Mouse (Mus musculus): ENCODE measurements around the gene Ppfibp2. TPM values are rescaled to one million over a fixed set of nuclear protein-coding genes. Genes with fewer than 3 reads are reported as not detected.

Gene Ppfibp2
- polyA plus RNA-seq, 1 experiment from 2014 or later = 4.3 TPM

GRCm38 (mm10) chr7:107685238-107685954, 90.4 kb downstream of the Ppfibp2 start:
- no peak overlapping the region for H3K4me3 ChIP-seq (replicated peaks)
- WGBS (ENCODE audit: insufficient replicate concordance) = 52% methylated on average over 8 of the region's 8 CpGs
- no peak for ATAC-seq (ENCODE audit: insufficient read depth)
- no peaks in the 10 kb centered on the region for H3K36me3 ChIP-seq (replicated peaks)
- no peaks in the 10 kb centered on the region for H3K4me1 ChIP-seq (replicated peaks)
- no peaks in the 10 kb centered on the region for H3K9me3 ChIP-seq (replicated peaks)
- H3K27ac ChIP-seq (replicated peaks) = no peak overlapping the region
- H3K9ac ChIP-seq = no peak overlapping the region
- H3K27me3 ChIP-seq = no peaks in the 10 kb centered on the region
- no peak overlapping the region for H3K4me2 ChIP-seq

GRCm38 (mm10) chr7:107685955-107686285, 90.9 kb downstream of the Ppfibp2 start:
- Histone ChIP-seq H3K27me3 (no peaks in the 10 kb centered on the region), H3K9me3 (replicated peaks) (no peaks in the 10 kb centered on the region), H3K4me1 (replicated peaks) (no peaks in the 10 kb centered on the region), H3K4me3 (replicated peaks) (no peak overlapping the region), H3K27ac (replicated peaks) (no peak overlapping the region), H3K4me2 (no peak overlapping the region), H3K9ac (no peak overlapping the region), H3K36me3 (replicated peaks) (no peaks in the 10 kb centered on the region)
- ATAC-seq (ENCODE audit: insufficient read depth) = no peak
- 70% methylated on average over 7 of the region's 7 CpGs for WGBS (ENCODE audit: insufficient replicate concordance)

GRCm38 (mm10) chr7:107687412-107687811, 92.4 kb downstream of the Ppfibp2 start:
- no peak for ATAC-seq (ENCODE audit: insufficient read depth)
- 16% methylated on average over 3 of the region's 3 CpGs for WGBS (ENCODE audit: insufficient replicate concordance)
- Histone ChIP-seq H3K27me3 (no peaks in the 10 kb centered on the region), H3K4me3 (replicated peaks) (no peak overlapping the region), H3K36me3 (replicated peaks) (no peaks in the 10 kb centered on the region), H3K9ac (no peak overlapping the region), H3K4me2 (no peak overlapping the region), H3K9me3 (replicated peaks) (no peaks in the 10 kb centered on the region), H3K27ac (replicated peaks) (no peak overlapping the region), H3K4me1 (replicated peaks) (no peaks in the 10 kb centered on the region)

GRCm38 (mm10) chr7:107688040-107688439, 93.0 kb downstream of the Ppfibp2 start:
- no peak for ATAC-seq (ENCODE audit: insufficient read depth)
- Histone ChIP-seq H3K36me3 (replicated peaks) (no peaks in the 10 kb centered on the region), H3K9ac (no peak overlapping the region), H3K4me3 (replicated peaks) (no peak overlapping the region), H3K27ac (replicated peaks) (no peak overlapping the region), H3K4me2 (no peak overlapping the region), H3K9me3 (replicated peaks) (no peaks in the 10 kb centered on the region), H3K4me1 (replicated peaks) (no peaks in the 10 kb centered on the region), H3K27me3 (no peaks in the 10 kb centered on the region)
- 55% methylated on average over 4 of the region's 4 CpGs for WGBS (ENCODE audit: insufficient replicate concordance)

- Histone ChIP-seq H3K9ac (no peak overlapping the region), H3K36me3 (replicated peaks) (no peaks in the 10 kb centered on the region), H3K4me1 (replicated peaks) (no peaks in the 10 kb centered on the region), H3K4me3 (replicated peaks) (no peak overlapping the region), H3K27me3 (no peaks in the 10 kb centered on the region), H3K9me3 (replicated peaks) (no peaks in the 10 kb centered on the region), H3K4me2 (no peak overlapping the region), H3K27ac (replicated peaks) (no peak overlapping the region)
- no peak for ATAC-seq (ENCODE audit: insufficient read depth)
- 22% methylated on average over 17 of the region's 17 CpGs for WGBS (ENCODE audit: insufficient replicate concordance)
These were observed 95.6 kb downstream of the Ppfibp2 start for GRCm38 (mm10) chr7:107690426-107691221.

GRCm38 (mm10) chr7:107691493-107691892, 96.5 kb downstream of the Ppfibp2 start:
- WGBS (ENCODE audit: insufficient replicate concordance) = 43% methylated on average over 6 of the region's 6 CpGs
- H3K36me3 ChIP-seq (replicated peaks) = no peaks in the 10 kb centered on the region
- no peak overlapping the region for H3K9ac ChIP-seq
- ATAC-seq (ENCODE audit: insufficient read depth) = no peak
- no peak overlapping the region for H3K4me3 ChIP-seq (replicated peaks)
- no peaks in the 10 kb centered on the region for H3K4me1 ChIP-seq (replicated peaks)
- H3K9me3 ChIP-seq (replicated peaks) = no peaks in the 10 kb centered on the region
- no peaks in the 10 kb centered on the region for H3K27me3 ChIP-seq
- H3K27ac ChIP-seq (replicated peaks) = no peak overlapping the region
- no peak overlapping the region for H3K4me2 ChIP-seq

GRCm38 (mm10) chr7:107694254-107694947, 99.4 kb downstream of the Ppfibp2 start:
- 63% methylated on average over 10 of the region's 10 CpGs for WGBS (ENCODE audit: insufficient replicate concordance)
- Histone ChIP-seq H3K9me3 (replicated peaks) (no peaks in the 10 kb centered on the region), H3K4me2 (no peak overlapping the region), H3K9ac (no peak overlapping the region), H3K36me3 (replicated peaks) (no peaks in the 10 kb centered on the region), H3K4me1 (replicated peaks) (no peaks in the 10 kb centered on the region), H3K4me3 (replicated peaks) (no peak overlapping the region), H3K27me3 (no peaks in the 10 kb centered on the region), H3K27ac (replicated peaks) (no peak overlapping the region)
- no peak for ATAC-seq (ENCODE audit: insufficient read depth)

- Histone ChIP-seq H3K4me1 (replicated peaks) (no peaks in the 10 kb centered on the region), H3K9me3 (replicated peaks) (no peaks in the 10 kb centered on the region), H3K27me3 (no peaks in the 10 kb centered on the region), H3K9ac (no peak overlapping the region), H3K4me3 (replicated peaks) (no peak overlapping the region), H3K27ac (replicated peaks) (no peak overlapping the region), H3K36me3 (replicated peaks) (no peaks in the 10 kb centered on the region), H3K4me2 (no peak overlapping the region)
- WGBS (ENCODE audit: insufficient replicate concordance) = 70% methylated on average over 5 of the region's 5 CpGs
- no peak for ATAC-seq (ENCODE audit: insufficient read depth)
These were observed 102.1 kb downstream of the Ppfibp2 start for GRCm38 (mm10) chr7:107697066-107697465.

GRCm38 (mm10) chr7:107699926-107700325, 104.9 kb downstream of the Ppfibp2 start:
- 45% methylated on average over 1 of the region's 1 CpGs for WGBS (ENCODE audit: insufficient replicate concordance)
- no peak overlapping the region for H3K4me2 ChIP-seq
- H3K4me1 ChIP-seq (replicated peaks) = no peaks in the 10 kb centered on the region
- ATAC-seq (ENCODE audit: insufficient read depth) = no peak
- no peaks in the 10 kb centered on the region for H3K27me3 ChIP-seq
- H3K9me3 ChIP-seq (replicated peaks) = no peaks in the 10 kb centered on the region
- no peaks in the 10 kb centered on the region for H3K36me3 ChIP-seq (replicated peaks)
- H3K27ac ChIP-seq (replicated peaks) = no peak overlapping the region
- no peak overlapping the region for H3K9ac ChIP-seq
- no peak overlapping the region for H3K4me3 ChIP-seq (replicated peaks)

GRCm38 (mm10) chr7:107700646-107701045, 105.6 kb downstream of the Ppfibp2 start:
- Histone ChIP-seq H3K9ac (no peak overlapping the region), H3K36me3 (replicated peaks) (no peaks in the 10 kb centered on the region), H3K4me1 (replicated peaks) (no peaks in the 10 kb centered on the region), H3K27me3 (no peaks in the 10 kb centered on the region), H3K9me3 (replicated peaks) (no peaks in the 10 kb centered on the region), H3K4me2 (no peak overlapping the region), H3K27ac (replicated peaks) (no peak overlapping the region), H3K4me3 (replicated peaks) (no peak overlapping the region)
- ATAC-seq (ENCODE audit: insufficient read depth) = no peak
- 56% methylated on average over 5 of the region's 5 CpGs for whole genome bisulfite sequencing (ENCODE audit: insufficient replicate concordance)
